Mouse (Mus musculus) G1E (cell line): ENCODE measurements around the gene Prkcq. TPM values are rescaled to one million over a fixed set of nuclear protein-coding genes. Genes with fewer than 3 reads are reported as not detected.

Experiments
- ATAC-seq: 2 replicates; pipeline ENCODE4 v1.8.0; 2016; ENCODE audit warnings: mild to moderate bottlenecking; ENCODE audit not compliant: insufficient number of reproducible peaks, poor library complexity, low FRiP score, severe bottlenecking; ENCODE audit errors: extremely low read depth
- DNase-seq: peaks from one replicate; pipeline ENCODE4 v3.0.0; 2012; ENCODE audit warnings: low spot score
- H3K27me3 ChIP-seq: 2 replicates; pipeline ENCODE4 v1.6.1; 2012; ENCODE audit warnings: mild to moderate bottlenecking, low read length, inconsistent platforms; ENCODE audit not compliant: insufficient read depth
- H3K36me3 ChIP-seq: replicated peaks from 2 replicates; pipeline ENCODE3; 2012; ENCODE audit warnings: mild to moderate bottlenecking, inconsistent platforms
- H3K4me1 ChIP-seq: 2 replicates; pipeline ENCODE4 v1.6.1; 2012; ENCODE audit warnings: low read depth, low read length, inconsistent platforms, mixed read lengths; ENCODE audit not compliant: insufficient read depth
- H3K4me3 ChIP-seq: 2 replicates; pipeline ENCODE4 v1.5.1; 2012; ENCODE audit warnings: low read depth, mild to moderate bottlenecking, inconsistent platforms, low read length, moderate library complexity, mixed read lengths
- H3K9me3 ChIP-seq: replicated peaks from 2 replicates; pipeline ENCODE4 v1.6.1; 2012; ENCODE audit warnings: inconsistent platforms
- CTCF ChIP-seq: IDR thresholded peaks from 2 replicates; pipeline ENCODE4 v1.5.1; 2012; ENCODE audit warnings: low read depth, low read length, inconsistent platforms, mixed read lengths
- GATA1 ChIP-seq: IDR thresholded peaks from 2 replicates; pipeline ENCODE4 v1.6.1; 2012; ENCODE audit warnings: borderline replicate concordance, low read length, inconsistent platforms, mixed read lengths
- GATA2 ChIP-seq: IDR thresholded peaks from 2 replicates; pipeline ENCODE4 v1.6.1; 2012; ENCODE audit warnings: low read depth, low read length, inconsistent platforms, borderline replicate concordance
- POLR2AphosphoS5 ChIP-seq: IDR thresholded peaks from 2 replicates; pipeline ENCODE4 v1.6.1; 2012; ENCODE audit warnings: low read depth, low read length, inconsistent platforms; ENCODE audit not compliant: insufficient replicate concordance
- TAL1 ChIP-seq: conservative IDR thresholded peaks from 2 replicates; pipeline ENCODE4 v1.6.1; 2012; ENCODE audit warnings: low read depth, low read length, inconsistent platforms, mixed read lengths
- polyA plus RNA-seq: library from polyadenylated mRNA; stranded (reverse); fragments of >175 nt; gene quantifications from 2 replicates; pipeline ENCODE4 v1.2.3, GENCODE M21; 2012
- total RNA-seq, 2 experiments: library from RNA; stranded (forward) in 1 of 2; stranded (reverse) in 1 of 2; fragments of 200-1000 nt in 1 of 2; fragments of >200 nt in 1 of 2; fragmentation: Nextera tagmentation in 1 of 2; gene quantifications; 2 replicates each; pipeline ENCODE4 v1.2.3; 2014 to 2017

The Prkcq gene
- total and polyA plus RNA-seq, 3 experiments, result 0.27 TPM; not detected in 2

GRCm38 (mm10) chr2:11202841-11203240 lies 30.9 kb downstream of the Prkcq start:
- Histone ChIP-seq H3K36me3 (no peaks in the 10 kb centered on the region), H3K27me3 (no peaks in the 10 kb centered on the region), H3K4me3 (no peak overlapping the region), H3K4me1 (peaks cover 8% of the 10 kb centered on the region), H3K9me3 (no peaks in the 10 kb centered on the region)
- ATAC-seq (no peak), DNase-seq (no peak)
- TF ChIP-seq POLR2AphosphoS5, result no peak
- no peak for TF ChIP-seq GATA1
- TF ChIP-seq GATA2, result no peak
- TF ChIP-seq TAL1, result no peak
- no peak for TF ChIP-seq CTCF

- no peak for DNase-seq
These were observed 31.4 kb downstream of the Prkcq start for GRCm38 (mm10) chr2:11203261-11203660.

GRCm38 (mm10) chr2:11204232-11204631 lies 32.3 kb downstream of the Prkcq start:
- Histone ChIP-seq H3K9me3 (no peaks in the 10 kb centered on the region), H3K27me3 (no peaks in the 10 kb centered on the region), H3K36me3 (no peaks in the 10 kb centered on the region), H3K4me3 (no peak overlapping the region), H3K4me1 (peaks cover 8% of the 10 kb centered on the region)
- ATAC-seq (no peak), DNase-seq (no peak)
- no peak for TF ChIP-seq GATA1
- no peak for TF ChIP-seq CTCF
- TF ChIP-seq TAL1, result no peak
- no peak for TF ChIP-seq GATA2
- no peak for TF ChIP-seq POLR2AphosphoS5

More at GRCm38 (mm10) chr2:11203261-11203660, 31.4 kb downstream of the Prkcq start:
- TF ChIP-seq CTCF, result no peak
- no peak for TF ChIP-seq GATA1
- TF ChIP-seq GATA2, result no peak
- no peak for TF ChIP-seq TAL1
- no peak for TF ChIP-seq POLR2AphosphoS5
- Histone ChIP-seq H3K4me3 (no peak overlapping the region), H3K36me3 (no peaks in the 10 kb centered on the region), H3K4me1 (peaks cover 8% of the 10 kb centered on the region), H3K9me3 (no peaks in the 10 kb centered on the region), H3K27me3 (no peaks in the 10 kb centered on the region)
- peak; percentile 22 for ATAC-seq

GRCm38 (mm10) chr2:11204961-11205360 lies 33.1 kb downstream of the Prkcq start:
- Histone ChIP-seq H3K27me3 (no peaks in the 10 kb centered on the region), H3K4me1 (peaks cover 6% of the 10 kb centered on the region), H3K4me3 (no peak overlapping the region), H3K9me3 (no peaks in the 10 kb centered on the region), H3K36me3 (no peaks in the 10 kb centered on the region)
- TF ChIP-seq TAL1 (no peak), CTCF (no peak), GATA2 (no peak), POLR2AphosphoS5 (no peak), GATA1 (no peak)
- DNase-seq (no peak), ATAC-seq (no peak)

- DNase-seq (no peak), ATAC-seq (no peak)
- Histone ChIP-seq H3K4me3 (no peak overlapping the region), H3K27me3 (no peaks in the 10 kb centered on the region), H3K4me1 (peaks cover 4% of the 10 kb centered on the region; the same call in 1 of the 2 replicates), H3K9me3 (no peaks in the 10 kb centered on the region), H3K36me3 (no peaks in the 10 kb centered on the region)
- TF ChIP-seq CTCF (no peak), GATA2 (no peak), TAL1 (no peak), GATA1 (no peak)
These were observed 33.8 kb downstream of the Prkcq start for GRCm38 (mm10) chr2:11205720-11206119.

GRCm38 (mm10) chr2:11208263-11208662 lies 36.4 kb downstream of the Prkcq start:
- Histone ChIP-seq H3K36me3 (no peaks in the 10 kb centered on the region), H3K4me1 (peaks cover 4% of the 10 kb centered on the region; the same call in 1 of the 2 replicates), H3K9me3 (no peaks in the 10 kb centered on the region), H3K4me3 (no peak overlapping the region), H3K27me3 (no peaks in the 10 kb centered on the region)
- no peak for ATAC-seq
- TF ChIP-seq CTCF (no peak), POLR2AphosphoS5 (no peak), TAL1 (no peak), GATA2 (no peak), GATA1 (no peak)
- no peak for DNase-seq

GRCm38 (mm10) chr2:11209335-11209734 lies 37.4 kb downstream of the Prkcq start:
- no peak for TF ChIP-seq TAL1
- TF ChIP-seq GATA1, result no peak
- no peak for TF ChIP-seq CTCF
- TF ChIP-seq POLR2AphosphoS5, result no peak
- no peak for TF ChIP-seq GATA2
- no peak for ATAC-seq
- Histone ChIP-seq H3K4me3 (no peak overlapping the region), H3K4me1 (peaks cover 4% of the 10 kb centered on the region; the same call in 1 of the 2 replicates), H3K36me3 (no peaks in the 10 kb centered on the region), H3K27me3 (no peaks in the 10 kb centered on the region), H3K9me3 (no peaks in the 10 kb centered on the region)
- no peak for DNase-seq
